ENCODE assay signal across 7 mouse cellular contexts in genomic region chr15:85735836-85736190, GRCm38 (mm10). TPM values are rescaled to one million over a fixed set of nuclear protein-coding genes. Genes with fewer than 3 reads are reported as not detected.
DNase-seq lines count a peak whose midpoint lies in the region; ATAC-seq and TF ChIP-seq lines count a peak whose summit lies in the region.

No protein-coding gene starts in this region.

- H3K9ac ChIP-seq in neural tube, embryonic 11.5 days (ENCODE audit: low read length), result peak overlapping the region; percentile 41; the same call in 1 of the 2 replicates
- peak overlapping the region; percentile 46 for H3K9ac ChIP-seq in forebrain, embryonic 14.5 days (ENCODE audit: low read length)
- H3K9ac ChIP-seq in liver, embryonic 11.5 days (ENCODE audit: low read depth, low read length), result peak overlapping the region; percentile 38; the same call in 1 of the 2 replicates
- peak overlapping the region; percentile 73 for H3K9ac ChIP-seq in stomach, postnatal 0 days (ENCODE audit: low read length)

- DNase-seq in neural tube, embryonic 11.5 days (ENCODE audit: low spot score), result no peak
- DNase-seq in neural tube, embryonic 10.5 days (ENCODE audit: extremely low spot score, low spot score), result no peak
- no peak for DNase-seq in forebrain, embryonic 14.5 days (ENCODE audit: low spot score)
- DNase-seq in liver, embryonic 11.5 days (ENCODE audit: low spot score), result no peak
- no peak for DNase-seq in stomach, postnatal 0 days (ENCODE audit: low spot score)
- DNase-seq in cerebellum, adult 9-10 months, result no peak
- DNase-seq in adrenal gland, postnatal 10 days, result no peak

- ATAC-seq in neural tube, embryonic 11.5 days (ENCODE audit: insufficient read depth, low FRiP score, low TSS enrichment), result no peak; the same call in 1 of the 2 replicates
- no peak for ATAC-seq in forebrain, embryonic 14.5 days
- no peak; the same call in none of the 2 replicates for ATAC-seq in liver, embryonic 11.5 days (replicated peaks; ENCODE audit: low FRiP score)
- ATAC-seq in stomach, postnatal 0 days (ENCODE audit: low FRiP score, low TSS enrichment), result peak; percentile 21; the same call in 1 of the 2 replicates

- no peak overlapping the region for H3K27ac ChIP-seq in neural tube, embryonic 11.5 days (ENCODE audit: low read depth, low read length)
- no peak overlapping the region for H3K27ac ChIP-seq in forebrain, embryonic 14.5 days (ENCODE audit: low read depth, low read length)
- no peak overlapping the region for H3K27ac ChIP-seq in liver, embryonic 11.5 days (ENCODE audit: low read depth, low read length)
- peak overlapping the region; percentile 81 for H3K27ac ChIP-seq in stomach, postnatal 0 days (replicated peaks)

- H3K36me3 ChIP-seq in neural tube, embryonic 11.5 days (ENCODE audit: control insufficient read depth, insufficient read depth, low read length), result no peaks in the 10 kb centered on the region
- H3K36me3 ChIP-seq in forebrain, embryonic 14.5 days (ENCODE audit: control insufficient read depth, insufficient read depth, low read length), result no peaks in the 10 kb centered on the region
- no peaks in the 10 kb centered on the region for H3K36me3 ChIP-seq in liver, embryonic 11.5 days (ENCODE audit: control insufficient read depth, insufficient read depth, low read length)
- no peaks in the 10 kb centered on the region for H3K36me3 ChIP-seq in stomach, postnatal 0 days (ENCODE audit: control insufficient read depth, insufficient read depth, low read length)

- H3K9me3 ChIP-seq in neural tube, embryonic 11.5 days (ENCODE audit: control insufficient read depth, low read length), result no peaks in the 10 kb centered on the region
- H3K9me3 ChIP-seq in forebrain, embryonic 14.5 days (replicated peaks; ENCODE audit: control insufficient read depth, low read length), result no peaks in the 10 kb centered on the region
- H3K9me3 ChIP-seq in liver, embryonic 11.5 days (ENCODE audit: control insufficient read depth, low read length), result no peaks in the 10 kb centered on the region
- H3K9me3 ChIP-seq in stomach, postnatal 0 days (ENCODE audit: control insufficient read depth, low read length), result no peaks in the 10 kb centered on the region

- no peak for TF ChIP-seq CTCF in stomach, postnatal 0 days (IDR thresholded peaks at IDR 0.05; ENCODE audit: low read depth)

- H3K4me2 ChIP-seq in neural tube, embryonic 11.5 days (ENCODE audit: low read depth), result peak overlapping the region; percentile 92
- peak overlapping the region; percentile 80 for H3K4me2 ChIP-seq in forebrain, embryonic 14.5 days (ENCODE audit: low read length)
- H3K4me2 ChIP-seq in liver, embryonic 11.5 days, result peak overlapping the region; percentile 71
- peak overlapping the region; percentile 89 for H3K4me2 ChIP-seq in stomach, postnatal 0 days (replicated peaks; ENCODE audit: low read depth)

- peaks cover 48% of the 10 kb centered on the region for H3K27me3 ChIP-seq in neural tube, embryonic 11.5 days (ENCODE audit: control insufficient read depth, insufficient read depth, low read length)
- peaks cover 43% of the 10 kb centered on the region for H3K27me3 ChIP-seq in forebrain, embryonic 14.5 days (replicated peaks; ENCODE audit: control insufficient read depth, insufficient read depth, low read length)
- peaks cover 49% of the 10 kb centered on the region for H3K27me3 ChIP-seq in liver, embryonic 11.5 days (replicated peaks; ENCODE audit: control insufficient read depth, insufficient read depth, low read length)
- H3K27me3 ChIP-seq in stomach, postnatal 0 days (ENCODE audit: control insufficient read depth, insufficient read depth, low read length), result no peaks in the 10 kb centered on the region

- H3K4me1 ChIP-seq in neural tube, embryonic 11.5 days (ENCODE audit: control insufficient read depth, insufficient read depth, low read length), result peaks cover 3% of the 10 kb centered on the region; the same call in 1 of the 2 replicates
- peaks cover 4% of the 10 kb centered on the region for H3K4me1 ChIP-seq in forebrain, embryonic 14.5 days (ENCODE audit: control insufficient read depth, insufficient read depth, low read length)
- H3K4me1 ChIP-seq in liver, embryonic 11.5 days (replicated peaks; ENCODE audit: control insufficient read depth, insufficient read depth, low read length), result peaks cover 6% of the 10 kb centered on the region; the same call in 1 of the 2 replicates
- H3K4me1 ChIP-seq in stomach, postnatal 0 days (replicated peaks; ENCODE audit: control insufficient read depth, insufficient read depth), result peaks cover 2% of the 10 kb centered on the region; the same call in 1 of the 2 replicates

- H3K4me3 ChIP-seq in neural tube, embryonic 11.5 days (ENCODE audit: low read depth, low read length), result peak overlapping the region; percentile 65
- peak overlapping the region; percentile 55 for H3K4me3 ChIP-seq in forebrain, embryonic 14.5 days (ENCODE audit: low read depth, low read length)
- H3K4me3 ChIP-seq in liver, embryonic 11.5 days (ENCODE audit: low read depth, low read length), result peak overlapping the region; percentile 60
- peak overlapping the region; percentile 68 for H3K4me3 ChIP-seq in stomach, postnatal 0 days (ENCODE audit: low read depth, low read length)

- WGBS in neural tube, embryonic 11.5 days, result under 1% methylated on average over 25 of the region's 25 CpGs
- 2% methylated on average over 25 of the region's 25 CpGs for WGBS in forebrain, embryonic 14.5 days
- WGBS in liver, embryonic 11.5 days, result 3% methylated on average over 25 of the region's 25 CpGs
- 0% methylated on average over 21 of the region's 25 CpGs for WGBS in stomach, postnatal 0 days

- no peak for TF ChIP-seq EP300 in stomach, postnatal 0 days (optimal IDR thresholded peaks at IDR 0.05)

RNA-seq across cellular contexts. Expression of gene Ppara, which starts 1.0 kb away (rescaled TPM):
- 0.07 and 0.25 TPM in 2 replicates for polyA plus RNA-seq in neural tube, embryonic 11.5 days (2014; fragmentation: Nextera tagmentation; extraction: Ambion mirVana)
- polyA plus RNA-seq in forebrain, embryonic 14.5 days (2014; fragmentation: Nextera tagmentation; extraction: Ambion mirVana), result 0.67 and 0.73 TPM in 2 replicates
- polyA plus RNA-seq in liver, embryonic 11.5 days (2014; fragmentation: Nextera tagmentation; extraction: Ambion mirVana), result 2.5 and 3.4 TPM in 2 replicates
- 16.8 and 18.8 TPM in 2 replicates for polyA plus RNA-seq in stomach, postnatal 0 days (2015; fragmentation: Nextera tagmentation; extraction: Ambion mirVana)
- 100 to 1,000 TPM in 1 of 2 experiments, 10 to 100 TPM in 1; 95.3 to 120 TPM for total RNA-seq in adrenal gland, postnatal 10 days (2021)
